Mouse (Mus musculus): ENCODE measurements at regions not wholly inside any gene's neighbourhood (a gene's known extent, or its start where the extent isn't known, plus 50 kb on each side); places are given as distances from the start of the nearest gene placed in this dataset.
A peak's percentile ranks its signal among the peaks of the same experiment; 100 is the strongest.

DNA sequence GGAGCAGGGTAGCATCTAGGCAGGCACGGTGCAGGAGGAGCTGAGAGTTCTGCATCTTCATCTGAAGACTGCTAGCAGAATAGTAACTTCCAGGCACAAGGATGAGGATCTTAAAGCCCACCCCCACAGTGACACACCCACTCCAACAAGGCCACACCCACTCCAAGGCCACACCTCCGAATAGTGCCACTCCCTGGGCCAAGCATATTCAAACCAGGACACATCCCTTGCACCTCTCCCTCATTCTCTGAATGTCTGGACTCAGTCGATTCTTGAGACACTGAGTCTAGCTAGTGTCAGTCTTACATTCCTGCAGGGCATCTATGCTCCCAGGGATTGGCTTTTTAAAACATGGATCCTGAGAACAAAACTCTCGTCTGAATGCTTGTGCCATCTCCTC, 186.7 kb upstream of the Hs6st1 start:
- Histone ChIP-seq H3K27ac (ENCODE audit: control insufficient read depth, insufficient read depth, low read length) (no peak overlapping the region), H3K36me3 (ENCODE audit: control insufficient read depth, insufficient read depth, low read length) (no peaks in the 10 kb centered on the region), H3K27me3 (ENCODE audit: control insufficient read depth, insufficient read depth, low read length) (no peaks in the 10 kb centered on the region), H3K4me1 (replicated peaks; ENCODE audit: control insufficient read depth, insufficient read depth, low read length) (no peaks in the 10 kb centered on the region), H3K4me3 (ENCODE audit: control insufficient read depth, insufficient read depth, low read length) (no peak overlapping the region)
- no peak for DNase-seq
- WGBS, result 93% methylated on average over 4 of the region's 4 CpGs
- TF ChIP-seq CTCF (IDR thresholded peaks at IDR 0.05; ENCODE audit: borderline replicate concordance, control insufficient read depth, extremely low read depth, insufficient read depth, low read length, poor library complexity) (no peak), POLR2A (IDR thresholded peaks at IDR 0.05; ENCODE audit: control insufficient read depth, extremely low read depth, insufficient read depth, low read length, poor library complexity) (no peak)

DNA sequence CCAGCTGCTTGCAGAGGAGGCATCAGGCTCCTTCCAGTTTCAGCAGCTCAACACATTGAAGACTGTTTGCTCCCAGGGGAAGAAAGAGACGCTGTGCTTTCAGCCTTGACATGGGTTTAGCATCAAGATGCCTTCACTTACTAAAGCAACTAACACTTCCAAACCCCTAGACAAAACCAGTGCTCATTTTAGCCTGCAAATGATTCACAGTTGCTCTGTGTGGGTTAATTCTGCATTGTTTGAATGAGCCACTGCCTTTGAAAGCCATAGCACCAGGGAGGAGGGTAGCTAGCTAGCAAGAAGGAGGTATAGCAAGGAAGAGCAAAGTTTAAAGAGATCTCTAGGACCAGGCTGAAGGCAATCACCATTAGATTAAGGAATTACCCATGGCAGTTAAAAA, 186.1 kb upstream of the Hs6st1 start:
- Histone ChIP-seq H3K27me3 (ENCODE audit: control insufficient read depth, insufficient read depth, low read length) (no peaks in the 10 kb centered on the region), H3K36me3 (ENCODE audit: control insufficient read depth, insufficient read depth, low read length) (no peaks in the 10 kb centered on the region), H3K4me1 (replicated peaks; ENCODE audit: control insufficient read depth, insufficient read depth, low read length) (no peaks in the 10 kb centered on the region), H3K4me3 (ENCODE audit: control insufficient read depth, insufficient read depth, low read length) (no peak overlapping the region), H3K27ac (ENCODE audit: control insufficient read depth, insufficient read depth, low read length) (no peak overlapping the region)
- WGBS, result 92% methylated on average over 1 of the region's 1 CpGs
- TF ChIP-seq CTCF (IDR thresholded peaks at IDR 0.05; ENCODE audit: borderline replicate concordance, control insufficient read depth, extremely low read depth, insufficient read depth, low read length, poor library complexity), result no peak
- no peak for TF ChIP-seq POLR2A (IDR thresholded peaks at IDR 0.05; ENCODE audit: control insufficient read depth, extremely low read depth, insufficient read depth, low read length, poor library complexity)
- DNase-seq, result no peak

DNA sequence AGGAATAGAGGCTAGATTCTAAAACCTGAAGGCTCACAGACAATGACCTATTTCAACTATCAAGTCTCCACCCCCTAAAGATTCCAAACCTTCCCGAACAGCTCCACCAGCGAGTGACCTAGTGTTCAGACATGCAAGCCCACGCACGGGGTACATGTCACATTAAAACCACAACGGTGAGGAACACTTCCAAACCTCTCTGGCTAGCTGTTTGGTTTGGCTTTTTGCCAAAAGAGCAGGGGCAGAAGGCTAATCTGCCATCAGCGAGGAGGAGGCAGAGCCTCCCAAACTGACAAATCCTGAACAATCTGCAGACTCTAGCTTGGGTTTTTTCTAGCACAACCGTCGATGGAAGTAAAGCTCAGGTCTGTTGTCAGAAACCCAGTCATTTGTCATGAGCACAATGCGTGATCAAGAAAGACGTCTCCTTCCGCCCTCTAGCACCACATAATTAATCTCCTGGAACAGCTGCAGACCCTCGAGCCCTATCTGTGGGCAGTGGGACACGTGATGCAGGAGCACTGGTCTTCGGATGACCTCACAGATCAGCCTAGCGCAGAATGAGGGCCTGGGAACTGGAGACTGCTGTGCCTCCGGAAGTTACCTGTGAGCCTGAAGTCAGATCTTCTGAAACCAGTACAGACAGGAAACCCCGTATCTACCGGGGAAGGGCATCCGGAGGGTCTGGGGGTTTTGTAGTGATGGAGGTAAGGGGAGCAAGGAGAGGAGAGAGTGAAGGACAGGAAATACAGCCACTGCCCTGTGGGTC, 178.3 kb upstream of the Hs6st1 start:
- Histone ChIP-seq H3K27ac (ENCODE audit: control insufficient read depth, insufficient read depth, low read length) (no peak overlapping the region; the same call in 1 of the 2 replicates), H3K27me3 (ENCODE audit: control insufficient read depth, insufficient read depth, low read length) (no peaks in the 10 kb centered on the region), H3K4me1 (replicated peaks; ENCODE audit: control insufficient read depth, insufficient read depth, low read length) (peaks cover 14% of the 10 kb centered on the region), H3K4me3 (ENCODE audit: control insufficient read depth, insufficient read depth, low read length) (peak overlapping the region; percentile 27; the same call in 1 of the 2 replicates), H3K36me3 (ENCODE audit: control insufficient read depth, insufficient read depth, low read length) (no peaks in the 10 kb centered on the region)
- TF ChIP-seq POLR2A (IDR thresholded peaks at IDR 0.05; ENCODE audit: control insufficient read depth, extremely low read depth, insufficient read depth, low read length, poor library complexity), result no peak
- TF ChIP-seq CTCF (IDR thresholded peaks at IDR 0.05; ENCODE audit: borderline replicate concordance, control insufficient read depth, extremely low read depth, insufficient read depth, low read length, poor library complexity), result no peak
- DNase-seq, result peak; percentile 33
- WGBS, result 39% methylated on average over 19 of the region's 19 CpGs

DNA sequence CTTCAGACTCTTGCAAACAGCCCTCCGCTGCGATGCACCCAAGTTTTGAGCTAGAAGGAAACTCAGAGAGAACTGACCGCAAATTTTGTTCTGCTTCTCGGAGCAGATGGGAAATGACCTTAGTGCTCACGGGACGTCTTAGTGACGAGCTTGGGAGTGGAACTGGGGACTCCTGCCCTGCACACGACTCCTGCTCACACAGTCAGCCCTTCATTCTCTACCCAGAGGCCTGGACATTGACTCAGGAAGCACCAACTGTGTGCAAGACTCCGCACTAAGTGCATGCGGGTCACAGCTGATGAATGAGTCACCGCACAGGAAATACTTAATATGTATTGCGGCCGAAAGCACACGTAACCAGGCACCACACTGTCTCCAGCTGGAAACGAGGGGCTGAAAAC, 177.7 kb upstream of the Hs6st1 start:
- Histone ChIP-seq H3K27ac (ENCODE audit: control insufficient read depth, insufficient read depth, low read length) (no peak overlapping the region), H3K4me1 (replicated peaks; ENCODE audit: control insufficient read depth, insufficient read depth, low read length) (peaks cover 14% of the 10 kb centered on the region), H3K36me3 (ENCODE audit: control insufficient read depth, insufficient read depth, low read length) (no peaks in the 10 kb centered on the region), H3K4me3 (ENCODE audit: control insufficient read depth, insufficient read depth, low read length) (peak overlapping the region; percentile 27; the same call in 1 of the 2 replicates), H3K27me3 (ENCODE audit: control insufficient read depth, insufficient read depth, low read length) (no peaks in the 10 kb centered on the region)
- TF ChIP-seq CTCF (IDR thresholded peaks at IDR 0.05; ENCODE audit: borderline replicate concordance, control insufficient read depth, extremely low read depth, insufficient read depth, low read length, poor library complexity) (no peak), POLR2A (IDR thresholded peaks at IDR 0.05; ENCODE audit: control insufficient read depth, extremely low read depth, insufficient read depth, low read length, poor library complexity) (no peak)
- DNase-seq, result no peak
- 15% methylated on average over 15 of the region's 15 CpGs for WGBS

DNA sequence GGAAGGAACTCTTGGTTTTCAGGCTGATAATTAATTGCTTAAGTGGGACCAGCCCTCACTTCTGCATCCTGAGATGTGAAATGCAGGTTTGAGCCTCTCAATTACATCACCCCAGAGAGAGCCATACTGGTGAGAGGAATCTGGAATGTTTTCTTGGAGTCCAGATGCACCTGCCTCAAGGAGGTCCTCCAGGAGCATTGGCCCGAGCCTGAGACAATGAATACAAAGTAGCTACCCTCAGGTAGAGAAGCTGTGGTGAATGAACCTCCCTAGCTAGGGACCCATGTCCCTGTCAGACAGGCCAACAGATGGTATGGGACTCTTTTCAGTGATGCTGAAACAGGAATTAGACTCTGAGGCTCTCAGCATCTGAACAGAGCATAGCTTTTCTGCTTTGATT, 168.7 kb upstream of the Hs6st1 start:
- DNase-seq, result no peak
- Histone ChIP-seq H3K4me3 (ENCODE audit: control insufficient read depth, insufficient read depth, low read length) (no peak overlapping the region), H3K27ac (ENCODE audit: control insufficient read depth, insufficient read depth, low read length) (no peak overlapping the region), H3K36me3 (ENCODE audit: control insufficient read depth, insufficient read depth, low read length) (no peaks in the 10 kb centered on the region), H3K27me3 (ENCODE audit: control insufficient read depth, insufficient read depth, low read length) (no peaks in the 10 kb centered on the region), H3K4me1 (replicated peaks; ENCODE audit: control insufficient read depth, insufficient read depth, low read length) (no peaks in the 10 kb centered on the region)
- WGBS, result 86% methylated on average over 1 of the region's 1 CpGs
- no peak for TF ChIP-seq POLR2A (IDR thresholded peaks at IDR 0.05; ENCODE audit: control insufficient read depth, extremely low read depth, insufficient read depth, low read length, poor library complexity)
- TF ChIP-seq CTCF (IDR thresholded peaks at IDR 0.05; ENCODE audit: borderline replicate concordance, control insufficient read depth, extremely low read depth, insufficient read depth, low read length, poor library complexity), result no peak

DNA sequence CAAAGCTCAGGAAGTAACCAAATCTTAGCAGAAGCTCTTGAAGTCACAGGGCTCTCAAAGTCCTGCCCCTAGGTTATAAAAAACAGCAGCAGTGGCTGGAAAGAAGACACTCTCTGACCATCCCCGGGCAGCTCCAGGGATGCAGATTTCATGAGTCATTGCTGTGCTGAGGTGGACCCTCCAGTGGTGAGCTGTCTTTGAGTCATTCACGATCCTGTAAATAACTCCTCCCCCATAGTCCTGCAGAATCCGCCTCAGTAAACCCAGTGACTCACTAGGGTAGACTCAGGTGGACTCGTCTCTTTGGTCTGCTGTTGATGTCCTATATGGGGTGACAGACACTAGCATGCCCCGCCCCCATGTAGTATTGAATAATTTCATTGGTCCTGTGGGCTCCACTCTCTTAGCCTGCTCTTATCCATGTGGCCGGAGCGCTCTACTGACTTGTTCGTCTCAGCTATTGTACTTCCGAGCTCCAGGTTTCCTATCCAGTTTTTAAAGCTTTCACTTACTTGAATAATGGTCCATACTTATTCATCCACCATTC, 164.1 kb upstream of the Hs6st1 start:
- DNase-seq, result no peak
- WGBS, result 95% methylated on average over 9 of the region's 9 CpGs
- Histone ChIP-seq H3K27ac (ENCODE audit: control insufficient read depth, insufficient read depth, low read length) (no peak overlapping the region), H3K4me1 (replicated peaks; ENCODE audit: control insufficient read depth, insufficient read depth, low read length) (no peaks in the 10 kb centered on the region), H3K4me3 (ENCODE audit: control insufficient read depth, insufficient read depth, low read length) (no peak overlapping the region), H3K27me3 (ENCODE audit: control insufficient read depth, insufficient read depth, low read length) (no peaks in the 10 kb centered on the region), H3K36me3 (ENCODE audit: control insufficient read depth, insufficient read depth, low read length) (no peaks in the 10 kb centered on the region)
- TF ChIP-seq POLR2A (IDR thresholded peaks at IDR 0.05; ENCODE audit: control insufficient read depth, extremely low read depth, insufficient read depth, low read length, poor library complexity), result no peak
- TF ChIP-seq CTCF (IDR thresholded peaks at IDR 0.05; ENCODE audit: borderline replicate concordance, control insufficient read depth, extremely low read depth, insufficient read depth, low read length, poor library complexity), result no peak
